Mouse (Mus musculus): ENCODE measurements at regions not wholly inside any gene's neighbourhood (a gene's known extent, or its start where the extent isn't known, plus 50 kb on each side); places are given as distances from the start of the nearest gene placed in this dataset.
A peak's percentile ranks its signal among the peaks of the same experiment; 100 is the strongest.

DNA sequence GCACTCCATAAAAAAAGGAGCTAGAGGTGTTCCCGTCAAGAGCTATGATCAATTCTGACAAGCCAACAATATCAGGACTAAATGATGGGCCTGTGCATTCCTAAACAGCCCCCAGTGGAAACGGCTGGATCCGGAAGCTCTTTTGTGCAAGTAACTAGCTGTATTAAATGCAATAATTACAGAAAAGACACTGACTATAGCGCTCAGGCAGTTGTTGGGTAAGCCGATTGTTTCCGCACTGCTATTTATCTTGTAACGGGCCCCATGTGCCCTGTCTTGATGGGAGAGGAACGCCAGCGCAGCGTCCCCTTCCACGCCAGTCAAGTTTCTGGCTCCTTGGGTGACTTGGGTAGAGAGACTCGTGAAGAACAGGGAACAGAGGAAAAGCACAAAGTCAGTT lies 142.4 kb upstream of the Sp8 start:
- WGBS, result 31% methylated on average over 12 of the region's 12 CpGs
- H3K4me1 ChIP-seq, result peaks cover 3% of the 10 kb centered on the region; the same call in 1 of the 2 replicates
- H3K4me2 ChIP-seq, result peak overlapping the region; percentile 34
- H3K27ac ChIP-seq, result no peak overlapping the region
- H3K27me3 ChIP-seq, result no peaks in the 10 kb centered on the region
- no peaks in the 10 kb centered on the region for H3K36me3 ChIP-seq
- ATAC-seq (ENCODE audit: borderline replicate concordance, extremely low read depth, low FRiP score, low TSS enrichment), result peak; percentile 31; the same call in 1 of the 2 replicates
- no peak overlapping the region for H3K4me3 ChIP-seq
- no peak overlapping the region for H3K9ac ChIP-seq
- no peaks in the 10 kb centered on the region for H3K9me3 ChIP-seq

DNA sequence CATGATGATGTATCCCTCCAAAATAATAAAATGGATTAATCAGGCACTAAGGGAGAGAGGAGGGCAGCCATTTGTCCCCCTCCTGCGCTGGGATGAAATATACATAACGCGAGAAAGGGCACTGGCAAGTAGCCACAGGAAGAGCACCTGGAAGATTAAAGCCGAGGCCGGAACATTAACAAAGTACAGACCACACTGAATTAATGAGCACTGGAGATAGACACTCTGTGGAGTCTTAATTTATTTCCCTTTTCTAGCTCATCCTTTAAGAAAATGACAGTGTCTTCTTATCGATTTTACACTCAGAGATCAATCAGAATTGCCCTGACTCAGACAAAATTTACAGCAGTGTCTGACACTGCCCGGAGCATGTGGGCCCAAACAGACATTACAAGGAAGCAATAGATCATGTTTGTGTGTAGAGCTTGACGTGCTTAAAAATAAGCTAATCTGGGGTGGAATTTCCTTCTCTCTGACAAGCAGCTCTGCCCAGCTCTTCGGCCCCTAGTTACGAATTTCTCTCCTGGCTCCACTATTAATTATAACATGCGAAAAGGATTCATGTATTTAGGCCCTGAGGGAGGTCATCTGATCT lies 143.0 kb upstream of the Sp8 start:
- no peak for ATAC-seq (ENCODE audit: borderline replicate concordance, extremely low read depth, low FRiP score, low TSS enrichment)
- H3K27me3 ChIP-seq, result no peaks in the 10 kb centered on the region

DNA sequence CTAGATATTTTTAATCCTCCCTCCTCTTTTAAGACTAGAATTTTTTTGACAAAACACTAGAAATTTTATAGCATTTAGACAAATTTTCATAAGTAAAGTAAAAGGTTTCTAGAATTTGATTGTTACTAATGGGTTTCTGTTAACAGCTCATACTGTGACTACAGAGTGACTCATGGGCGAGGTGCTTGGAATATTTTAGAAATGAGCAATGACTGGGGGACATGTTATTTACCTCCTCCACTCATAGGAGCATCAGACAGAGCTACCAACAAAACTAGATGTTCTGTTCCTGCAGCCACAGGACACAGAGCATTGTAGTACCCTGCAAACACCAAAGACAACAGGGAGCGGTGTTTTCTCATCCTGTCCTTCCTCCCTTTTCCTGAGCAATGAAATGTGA lies 144.3 kb upstream of the Sp8 start:
- WGBS, result 78% methylated on average over 2 of the region's 2 CpGs
- Histone ChIP-seq H3K27ac (no peak overlapping the region), H3K9me3 (no peaks in the 10 kb centered on the region)

More for the DNA sequence above, 143.0 kb upstream of the Sp8 start:
- Histone ChIP-seq H3K9me3 (no peaks in the 10 kb centered on the region), H3K9ac (no peak overlapping the region), H3K27ac (no peak overlapping the region), H3K4me1 (peaks cover 3% of the 10 kb centered on the region; the same call in 1 of the 2 replicates), H3K4me3 (no peak overlapping the region), H3K36me3 (no peaks in the 10 kb centered on the region), H3K4me2 (peak overlapping the region; percentile 34)
- WGBS, result 29% methylated on average over 11 of the region's 11 CpGs

DNA sequence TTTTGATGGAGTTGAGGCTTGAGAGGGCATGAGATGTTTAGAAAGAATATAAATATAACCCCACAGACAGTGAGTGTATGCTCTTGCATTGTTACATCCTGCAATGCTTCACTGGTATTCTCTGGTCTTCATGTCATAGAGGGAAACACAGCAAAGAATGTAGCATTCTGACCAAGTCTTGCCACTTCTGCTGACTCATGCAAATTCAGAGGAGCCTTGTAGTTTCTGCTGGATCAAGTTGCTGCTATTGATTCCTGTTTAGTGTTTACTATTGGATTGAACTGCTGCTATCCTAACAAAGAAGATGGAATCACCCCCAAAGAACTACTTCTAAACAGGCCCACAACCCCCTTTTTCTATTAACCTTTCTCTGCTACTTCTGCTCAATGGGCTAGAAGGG lies 148.0 kb upstream of the Sp8 start:
- no peaks in the 10 kb centered on the region for H3K9me3 ChIP-seq
- no peak for ATAC-seq (ENCODE audit: borderline replicate concordance, extremely low read depth, low FRiP score, low TSS enrichment)
- no peak overlapping the region for H3K9ac ChIP-seq
- no peak overlapping the region for H3K4me3 ChIP-seq
- no peaks in the 10 kb centered on the region for H3K4me1 ChIP-seq
- no peaks in the 10 kb centered on the region for H3K27me3 ChIP-seq
- H3K4me2 ChIP-seq, result no peak overlapping the region
- no peak overlapping the region for H3K27ac ChIP-seq
- no peaks in the 10 kb centered on the region for H3K36me3 ChIP-seq

More for the DNA sequence above, 144.3 kb upstream of the Sp8 start:
- H3K4me3 ChIP-seq, result no peak overlapping the region
- no peaks in the 10 kb centered on the region for H3K36me3 ChIP-seq
- H3K4me1 ChIP-seq, result peaks cover 3% of the 10 kb centered on the region; the same call in 1 of the 2 replicates
- ATAC-seq (ENCODE audit: borderline replicate concordance, extremely low read depth, low FRiP score, low TSS enrichment), result no peak
- H3K4me2 ChIP-seq, result no peak overlapping the region
- no peak overlapping the region for H3K9ac ChIP-seq
- no peaks in the 10 kb centered on the region for H3K27me3 ChIP-seq

DNA sequence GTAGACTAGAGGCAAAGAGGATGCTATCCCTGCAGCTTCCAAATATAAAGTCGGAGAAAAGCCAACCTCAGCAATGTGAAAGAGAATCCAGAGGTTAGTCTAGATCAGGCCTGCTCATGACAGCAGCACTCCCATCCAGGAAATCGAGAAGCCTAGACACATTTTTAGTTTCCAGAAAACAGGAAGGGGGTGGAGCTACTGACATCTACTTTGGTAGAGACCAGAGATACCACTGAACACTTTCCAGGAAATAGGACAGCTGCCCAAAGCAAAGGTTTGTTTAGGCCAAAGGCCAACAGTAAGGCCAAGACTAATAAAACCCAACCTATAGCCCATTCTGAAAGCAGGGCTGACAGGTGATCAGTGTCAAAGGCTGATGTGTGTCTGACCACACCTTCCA lies 151.4 kb upstream of the Sp8 start:
- H3K27ac ChIP-seq, result no peak overlapping the region
- WGBS, result 64% methylated on average over 2 of the region's 2 CpGs
- H3K4me2 ChIP-seq, result no peak overlapping the region
- no peak overlapping the region for H3K4me3 ChIP-seq
- no peaks in the 10 kb centered on the region for H3K4me1 ChIP-seq
- H3K9ac ChIP-seq, result no peak overlapping the region
- H3K9me3 ChIP-seq, result no peaks in the 10 kb centered on the region
- H3K27me3 ChIP-seq, result no peaks in the 10 kb centered on the region
- no peaks in the 10 kb centered on the region for H3K36me3 ChIP-seq
- no peak for ATAC-seq (ENCODE audit: borderline replicate concordance, extremely low read depth, low FRiP score, low TSS enrichment)

DNA sequence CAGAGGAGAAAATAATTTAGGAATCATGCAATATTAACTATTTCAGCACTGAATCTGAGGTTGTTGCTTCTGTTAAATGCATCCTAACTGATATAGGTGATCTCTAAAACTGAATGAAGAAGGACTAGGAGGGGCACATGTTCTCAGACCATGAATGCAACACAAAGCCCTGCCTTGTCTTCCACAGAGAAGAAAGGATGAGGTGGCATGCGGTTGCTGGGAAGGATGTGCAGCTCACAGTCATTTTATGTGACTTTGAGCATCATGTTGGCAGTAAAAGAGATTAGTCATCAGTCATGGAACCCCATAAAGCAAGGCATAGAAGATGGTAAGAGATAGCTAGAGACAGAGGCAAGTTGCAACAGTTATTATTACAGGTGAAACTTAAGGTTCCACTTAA lies 163.2 kb upstream of the Sp8 start:
- no peak overlapping the region for H3K4me3 ChIP-seq
- H3K27ac ChIP-seq, result no peak overlapping the region
- H3K9me3 ChIP-seq, result no peaks in the 10 kb centered on the region
- 79% methylated on average over 1 of the region's 1 CpGs for WGBS
- H3K27me3 ChIP-seq, result no peaks in the 10 kb centered on the region
- H3K4me1 ChIP-seq, result no peaks in the 10 kb centered on the region
- no peak for ATAC-seq (ENCODE audit: borderline replicate concordance, extremely low read depth, low FRiP score, low TSS enrichment)
- H3K4me2 ChIP-seq, result no peak overlapping the region
- no peaks in the 10 kb centered on the region for H3K36me3 ChIP-seq
- H3K9ac ChIP-seq, result no peak overlapping the region

DNA sequence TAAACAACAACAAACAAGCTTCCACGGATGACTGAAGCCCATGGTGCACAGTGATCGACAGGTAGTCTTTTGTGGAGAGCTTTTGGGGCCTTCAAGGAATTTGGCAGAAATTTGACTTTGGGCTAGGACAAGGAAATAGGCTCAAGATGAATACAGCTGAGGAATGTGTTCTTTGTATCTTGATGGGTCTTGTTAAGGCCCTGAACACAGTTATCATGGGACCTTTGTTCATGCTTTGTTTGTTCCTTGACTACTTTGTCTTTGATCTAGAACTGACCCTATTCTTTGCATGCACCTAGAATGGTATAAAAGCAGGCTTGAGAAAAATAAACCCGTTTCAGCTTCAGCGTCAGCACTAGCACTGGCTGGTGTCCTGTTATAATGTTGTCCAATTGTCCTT lies 168.1 kb upstream of the Sp8 start:
- Histone ChIP-seq H3K9ac (no peak overlapping the region), H3K9me3 (no peaks in the 10 kb centered on the region), H3K4me2 (no peak overlapping the region), H3K4me1 (no peaks in the 10 kb centered on the region), H3K27me3 (no peaks in the 10 kb centered on the region), H3K27ac (no peak overlapping the region), H3K36me3 (no peaks in the 10 kb centered on the region), H3K4me3 (no peak overlapping the region)
- 83% methylated on average over 4 of the region's 4 CpGs for WGBS
- ATAC-seq (ENCODE audit: borderline replicate concordance, extremely low read depth, low FRiP score, low TSS enrichment), result no peak

DNA sequence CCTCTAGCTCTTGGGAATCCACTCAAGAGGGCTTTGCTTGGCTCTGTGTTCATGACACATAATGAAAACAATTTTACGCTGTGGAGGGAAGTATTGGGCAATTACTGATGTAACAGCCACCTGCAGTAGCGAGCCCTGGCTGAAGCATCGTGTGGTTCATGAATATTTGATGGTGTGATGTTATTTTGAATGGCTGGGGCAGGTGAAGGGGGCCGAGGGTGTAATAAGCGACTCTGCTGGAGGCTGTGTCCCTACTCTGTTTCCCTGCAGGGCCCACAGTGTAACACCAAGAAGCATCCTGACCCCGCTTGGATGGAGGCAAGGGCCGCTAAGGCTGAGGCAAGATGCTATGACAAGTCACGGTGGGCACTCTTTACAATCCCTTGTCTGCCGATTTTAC lies 184.6 kb upstream of the Sp8 start:
- Histone ChIP-seq H3K9me3 (no peaks in the 10 kb centered on the region), H3K4me2 (no peak overlapping the region), H3K36me3 (no peaks in the 10 kb centered on the region), H3K27ac (no peak overlapping the region), H3K4me1 (no peaks in the 10 kb centered on the region), H3K4me3 (no peak overlapping the region), H3K9ac (no peak overlapping the region), H3K27me3 (peaks cover 4% of the 10 kb centered on the region; the same call in 1 of the 2 replicates)
- no peak for ATAC-seq (ENCODE audit: borderline replicate concordance, extremely low read depth, low FRiP score, low TSS enrichment)
- WGBS, result 42% methylated on average over 9 of the region's 9 CpGs

DNA sequence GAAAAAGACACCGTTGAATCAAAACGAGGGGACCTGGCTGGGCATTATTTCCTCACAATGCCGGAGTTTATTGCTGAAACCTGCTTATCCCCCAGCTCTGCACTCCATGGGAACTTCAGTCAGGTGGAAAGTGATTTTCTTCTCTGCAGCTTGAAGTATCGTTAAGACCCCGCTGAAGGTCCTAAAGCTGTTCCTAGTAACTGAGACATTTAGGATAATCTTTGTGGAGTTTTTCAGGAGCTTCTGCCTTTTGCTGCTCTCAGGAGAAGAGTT lies 185.0 kb upstream of the Sp8 start:
- Histone ChIP-seq H3K36me3 (no peaks in the 10 kb centered on the region), H3K27me3 (peaks cover 4% of the 10 kb centered on the region; the same call in 1 of the 2 replicates), H3K27ac (no peak overlapping the region), H3K4me1 (no peaks in the 10 kb centered on the region), H3K4me3 (no peak overlapping the region), H3K9me3 (no peaks in the 10 kb centered on the region), H3K9ac (no peak overlapping the region), H3K4me2 (no peak overlapping the region)
- ATAC-seq (ENCODE audit: borderline replicate concordance, extremely low read depth, low FRiP score, low TSS enrichment), result no peak
- WGBS, result 9% methylated on average over 5 of the region's 5 CpGs

DNA sequence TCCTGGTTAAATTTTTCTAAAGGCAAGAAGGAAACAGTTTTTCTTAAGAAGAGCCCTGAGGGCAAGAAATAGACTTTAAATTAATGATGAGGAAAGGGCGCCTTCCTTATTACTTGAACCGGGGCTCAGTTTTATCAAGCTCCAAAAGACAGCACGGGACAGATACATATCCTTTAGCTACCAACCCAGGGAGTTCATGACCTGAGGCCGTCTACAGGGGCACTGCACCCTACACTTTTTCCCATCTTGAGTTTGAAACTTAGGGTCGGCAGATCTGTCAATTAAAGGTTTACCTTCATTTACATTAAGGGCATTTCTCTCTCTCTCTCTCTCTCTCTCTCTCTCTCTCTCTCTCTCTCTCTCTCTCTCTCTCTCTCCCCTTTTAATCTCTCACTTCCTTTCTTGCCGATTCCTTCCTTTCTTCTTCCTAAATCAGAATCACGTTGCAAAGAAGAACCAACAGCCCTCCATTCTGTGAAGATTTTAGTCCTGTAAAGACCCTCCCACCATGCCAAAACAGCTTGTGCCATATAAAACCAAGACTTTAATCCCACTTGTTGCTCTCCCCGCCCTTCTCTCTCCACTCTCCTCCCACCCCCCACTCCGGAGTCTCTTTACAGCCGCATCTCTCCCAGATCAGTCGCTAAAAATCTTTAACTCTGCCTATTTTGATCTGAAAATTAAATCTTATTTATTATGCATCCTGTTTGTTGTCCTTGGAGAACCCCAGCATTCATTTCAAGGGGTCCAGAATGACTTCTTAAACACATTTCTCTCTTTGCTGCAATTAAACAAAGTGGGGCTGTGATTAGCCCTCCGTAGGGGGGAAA lies 185.5 kb upstream of the Sp8 start:
- Histone ChIP-seq H3K4me2 (no peak overlapping the region), H3K27me3 (peaks cover 4% of the 10 kb centered on the region; the same call in 1 of the 2 replicates), H3K9ac (no peak overlapping the region), H3K4me3 (no peak overlapping the region), H3K4me1 (no peaks in the 10 kb centered on the region), H3K9me3 (no peaks in the 10 kb centered on the region), H3K36me3 (no peaks in the 10 kb centered on the region), H3K27ac (no peak overlapping the region)
- no peak for ATAC-seq (ENCODE audit: borderline replicate concordance, extremely low read depth, low FRiP score, low TSS enrichment)
- 14% methylated on average over 12 of the region's 12 CpGs for WGBS

DNA sequence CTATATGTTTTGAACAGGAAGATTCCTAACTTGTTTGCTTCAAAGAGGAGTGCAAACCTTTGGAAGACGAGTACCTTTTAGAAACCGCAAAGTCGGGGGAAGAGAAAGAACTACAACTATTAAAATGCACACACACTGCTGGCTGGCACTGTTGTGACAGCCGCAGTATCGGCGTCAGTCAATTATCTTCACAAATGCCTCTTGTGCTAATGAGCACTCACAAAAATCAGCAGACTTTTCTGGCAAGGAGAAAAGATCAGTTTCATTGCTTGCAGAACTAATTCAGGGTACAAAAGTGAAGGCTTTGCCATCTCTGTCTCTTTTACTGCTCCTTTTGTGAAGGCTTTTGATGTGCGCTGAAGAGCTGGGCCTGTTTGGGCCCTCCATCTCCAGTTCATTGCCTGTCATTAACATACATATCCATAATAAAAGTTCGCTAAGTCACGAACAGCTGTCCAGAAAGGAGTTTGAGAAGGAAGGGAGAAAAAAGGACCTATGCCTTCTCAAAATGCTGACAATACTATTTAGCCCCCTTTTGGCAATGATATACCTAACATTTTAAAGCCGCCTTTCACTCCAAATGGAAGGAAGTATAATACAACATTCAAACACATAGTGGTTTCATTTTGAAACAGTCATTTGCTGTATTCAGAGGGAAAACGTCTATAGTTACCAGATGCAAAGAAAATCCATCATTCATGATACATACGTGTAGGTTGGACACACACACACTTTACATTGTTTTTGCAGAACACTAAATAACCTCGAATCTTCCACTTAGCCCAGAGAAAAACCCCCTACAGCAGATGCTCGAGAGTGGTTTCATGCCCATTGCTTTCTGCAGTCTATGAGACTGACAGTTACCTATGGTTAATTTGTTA lies 186.6 kb upstream of the Sp8 start:
- Histone ChIP-seq H3K9me3 (no peaks in the 10 kb centered on the region), H3K27ac (no peak overlapping the region), H3K36me3 (no peaks in the 10 kb centered on the region), H3K4me1 (no peaks in the 10 kb centered on the region), H3K9ac (no peak overlapping the region), H3K4me3 (no peak overlapping the region), H3K27me3 (peaks cover 4% of the 10 kb centered on the region; the same call in 1 of the 2 replicates), H3K4me2 (no peak overlapping the region)
- WGBS, result 68% methylated on average over 14 of the region's 14 CpGs
- ATAC-seq (ENCODE audit: borderline replicate concordance, extremely low read depth, low FRiP score, low TSS enrichment), result no peak

All from lung, embryonic 15.5 days (tissue).